Mouse (Mus musculus) embryo, embryonic 10 days (tissue): ENCODE measurements around the gene Rem1.
"Not testable (repeated sequence)": the region's sequence is repeated elsewhere in the genome, so short reads cannot be mapped to it uniquely, and the experiment has no call there.

Source experiments
- DNase-seq: peaks from one replicate; pipeline ENCODE4 v3.0.0-alpha.2; 2015; ENCODE audit warnings: low spot score

Rem1 gene

GRCm38 (mm10) chr2:152629239-152629638, 2.5 kb downstream of the Rem1 start:
- DNase-seq: no peak

GRCm38 (mm10) chr2:152629904-152630303, 3.2 kb downstream of the Rem1 start:
- no peak for DNase-seq

GRCm38 (mm10) chr2:152633334-152633733, 6.6 kb downstream of the Rem1 start:
- DNase-seq: peak; percentile 57

- no peak for DNase-seq
These were observed 7.6 kb downstream of the Rem1 start for GRCm38 (mm10) chr2:152634311-152634710.

GRCm38 (mm10) chr2:152636246-152637005, 9.7 kb downstream of the Rem1 start:
- no peak for DNase-seq

- no peak for DNase-seq
These were observed 10.2 kb downstream of the Rem1 start for GRCm38 (mm10) chr2:152637006-152637322.

- no peak for DNase-seq
These were observed 10.6 kb downstream of the Rem1 start for GRCm38 (mm10) chr2:152637381-152637780.

- DNase-seq: no peak
These were observed 12.1 kb downstream of the Rem1 start for GRCm38 (mm10) chr2:152638865-152639264.

GRCm38 (mm10) chr2:152639406-152640113, 12.8 kb downstream of the Rem1 start:
- peak; percentile 33 for DNase-seq

GRCm38 (mm10) chr2:152652901-152653620, 26.3 kb downstream of the Rem1 start:
- DNase-seq: no peak

GRCm38 (mm10) chr2:152653874-152654715, 27.3 kb downstream of the Rem1 start:
- DNase-seq: peak; percentile 44

- peak; percentile 22 for DNase-seq
These were observed 30.6 kb downstream of the Rem1 start for GRCm38 (mm10) chr2:152657398-152657797.

GRCm38 (mm10) chr2:152661163-152661562, 34.4 kb downstream of the Rem1 start:
- DNase-seq: no peak

GRCm38 (mm10) chr2:152666191-152666590, 39.4 kb downstream of the Rem1 start:
- DNase-seq: not testable (repeated sequence)

- DNase-seq: peak; percentile 98
These were observed 42.5 kb downstream of the Rem1 start, which contains the start of gene H13 for GRCm38 (mm10) chr2:152669256-152669638. TSS of gene H13 (plus strand) at chr2:152669461.

- peak; percentile 63 for DNase-seq
These were observed 43.1 kb downstream of the Rem1 start for GRCm38 (mm10) chr2:152669639-152670484.

- DNase-seq: no peak
These were observed 44.4 kb downstream of the Rem1 start for GRCm38 (mm10) chr2:152670983-152671641.

- peak; percentile 68 for DNase-seq
These were observed 44.9 kb downstream of the Rem1 start for GRCm38 (mm10) chr2:152671642-152671999.

- no peak for DNase-seq
These were observed 45.4 kb downstream of the Rem1 start for GRCm38 (mm10) chr2:152672166-152672565.

- no peak for DNase-seq
These were observed 47.4 kb downstream of the Rem1 start for GRCm38 (mm10) chr2:152674148-152674547.
